Mouse (Mus musculus): Measurements from ENCODE around the gene Fgfr2. TPM values are rescaled to one million over a fixed set of nuclear protein-coding genes. Genes with fewer than 3 reads are reported as not detected.

The Fgfr2 gene
- polyA plus RNA-seq, 1 experiment from 2014 or later: 169 TPM

- Histone ChIP-seq H3K9ac (replicated peaks; ENCODE audit: low read depth, low read length) (no peak overlapping the region), H3K4me3 (ENCODE audit: low read depth, low read length) (no peak overlapping the region), H3K27me3 (ENCODE audit: control insufficient read depth, insufficient read depth, low read length) (no peaks in the 10 kb centered on the region), H3K4me1 (ENCODE audit: control insufficient read depth, insufficient read depth, low read length) (no peaks in the 10 kb centered on the region), H3K9me3 (ENCODE audit: control insufficient read depth, low read depth, low read length) (no peaks in the 10 kb centered on the region), H3K4me2 (replicated peaks; ENCODE audit: low read depth, low read length) (no peak overlapping the region), H3K27ac (ENCODE audit: low read length) (no peak overlapping the region), H3K36me3 (ENCODE audit: control insufficient read depth, insufficient read depth, low read length) (no peaks in the 10 kb centered on the region)
- WGBS: 84% methylated on average over 2 of the region's 2 CpGs
- ATAC-seq (ENCODE audit: insufficient number of reproducible peaks, insufficient read depth, low FRiP score, low read depth): no peak
These were observed 2814.0 kb downstream of the Fgfr2 start for GRCm38 (mm10) chr7:130309180-130309579.

- Histone ChIP-seq H3K36me3 (ENCODE audit: control insufficient read depth, insufficient read depth, low read length) (no peaks in the 10 kb centered on the region), H3K9me3 (ENCODE audit: control insufficient read depth, low read depth, low read length) (no peaks in the 10 kb centered on the region), H3K27ac (ENCODE audit: low read length) (no peak overlapping the region), H3K27me3 (ENCODE audit: control insufficient read depth, insufficient read depth, low read length) (no peaks in the 10 kb centered on the region), H3K4me3 (ENCODE audit: low read depth, low read length) (no peak overlapping the region), H3K9ac (replicated peaks; ENCODE audit: low read depth, low read length) (no peak overlapping the region), H3K4me1 (ENCODE audit: control insufficient read depth, insufficient read depth, low read length) (no peaks in the 10 kb centered on the region; the same call in 1 of the 2 replicates), H3K4me2 (replicated peaks; ENCODE audit: low read depth, low read length) (no peak overlapping the region)
- ATAC-seq (ENCODE audit: insufficient number of reproducible peaks, insufficient read depth, low FRiP score, low read depth): no peak; the same call in 1 of the 2 replicates
- 87% methylated on average over 3 of the region's 3 CpGs for WGBS
These were observed 2816.1 kb downstream of the Fgfr2 start for GRCm38 (mm10) chr7:130307036-130307435.

- H3K9ac ChIP-seq (replicated peaks; ENCODE audit: low read depth, low read length): no peak overlapping the region
- ATAC-seq (ENCODE audit: insufficient number of reproducible peaks, insufficient read depth, low FRiP score, low read depth): no peak
- no peaks in the 10 kb centered on the region for H3K9me3 ChIP-seq (ENCODE audit: control insufficient read depth, low read depth, low read length)
- no peaks in the 10 kb centered on the region; the same call in 1 of the 2 replicates for H3K4me1 ChIP-seq (ENCODE audit: control insufficient read depth, insufficient read depth, low read length)
- 81% methylated on average over 1 of the region's 1 CpGs for WGBS
- no peak overlapping the region for H3K27ac ChIP-seq (ENCODE audit: low read length)
- no peaks in the 10 kb centered on the region for H3K27me3 ChIP-seq (ENCODE audit: control insufficient read depth, insufficient read depth, low read length)
- H3K4me3 ChIP-seq (ENCODE audit: low read depth, low read length): no peak overlapping the region
- H3K4me2 ChIP-seq (replicated peaks; ENCODE audit: low read depth, low read length): no peak overlapping the region
- no peaks in the 10 kb centered on the region for H3K36me3 ChIP-seq (ENCODE audit: control insufficient read depth, insufficient read depth, low read length)
These were observed 2818.5 kb downstream of the Fgfr2 start for GRCm38 (mm10) chr7:130304642-130305041.

GRCm38 (mm10) chr7:130303464-130303863 is 2819.7 kb downstream of the Fgfr2 start:
- no peak overlapping the region for H3K9ac ChIP-seq (replicated peaks; ENCODE audit: low read depth, low read length)
- H3K4me1 ChIP-seq (ENCODE audit: control insufficient read depth, insufficient read depth, low read length): peaks cover 3% of the 10 kb centered on the region; the same call in 1 of the 2 replicates
- H3K27ac ChIP-seq (ENCODE audit: low read length): no peak overlapping the region
- no peaks in the 10 kb centered on the region for H3K9me3 ChIP-seq (ENCODE audit: control insufficient read depth, low read depth, low read length)
- H3K4me2 ChIP-seq (replicated peaks; ENCODE audit: low read depth, low read length): no peak overlapping the region
- H3K4me3 ChIP-seq (ENCODE audit: low read depth, low read length): no peak overlapping the region
- 56% methylated on average over 8 of the region's 8 CpGs for WGBS
- no peaks in the 10 kb centered on the region for H3K36me3 ChIP-seq (ENCODE audit: control insufficient read depth, insufficient read depth, low read length)
- ATAC-seq (ENCODE audit: insufficient number of reproducible peaks, insufficient read depth, low FRiP score, low read depth): no peak
- no peaks in the 10 kb centered on the region for H3K27me3 ChIP-seq (ENCODE audit: control insufficient read depth, insufficient read depth, low read length)

- H3K27ac ChIP-seq (ENCODE audit: low read length): no peak overlapping the region
- no peak overlapping the region for H3K9ac ChIP-seq (replicated peaks; ENCODE audit: low read depth, low read length)
- H3K4me1 ChIP-seq (ENCODE audit: control insufficient read depth, insufficient read depth, low read length): peaks cover 3% of the 10 kb centered on the region; the same call in 1 of the 2 replicates
- H3K27me3 ChIP-seq (ENCODE audit: control insufficient read depth, insufficient read depth, low read length): no peaks in the 10 kb centered on the region
- ATAC-seq (ENCODE audit: insufficient number of reproducible peaks, insufficient read depth, low FRiP score, low read depth): no peak
- no peaks in the 10 kb centered on the region for H3K36me3 ChIP-seq (ENCODE audit: control insufficient read depth, insufficient read depth, low read length)
- H3K9me3 ChIP-seq (ENCODE audit: control insufficient read depth, low read depth, low read length): no peaks in the 10 kb centered on the region
- no peak overlapping the region for H3K4me2 ChIP-seq (replicated peaks; ENCODE audit: low read depth, low read length)
- no peak overlapping the region for H3K4me3 ChIP-seq (ENCODE audit: low read depth, low read length)
- 93% methylated on average over 3 of the region's 3 CpGs for WGBS
These were observed 2822.5 kb downstream of the Fgfr2 start for GRCm38 (mm10) chr7:130300606-130301005.

- no peak for ATAC-seq (ENCODE audit: insufficient number of reproducible peaks, insufficient read depth, low FRiP score, low read depth)
- peaks cover 3% of the 10 kb centered on the region; the same call in 1 of the 2 replicates for H3K4me1 ChIP-seq (ENCODE audit: control insufficient read depth, insufficient read depth, low read length)
- H3K9ac ChIP-seq (replicated peaks; ENCODE audit: low read depth, low read length): no peak overlapping the region
- no peak overlapping the region for H3K4me2 ChIP-seq (replicated peaks; ENCODE audit: low read depth, low read length)
- no peaks in the 10 kb centered on the region for H3K27me3 ChIP-seq (ENCODE audit: control insufficient read depth, insufficient read depth, low read length)
- H3K4me3 ChIP-seq (ENCODE audit: low read depth, low read length): no peak overlapping the region
- no peak overlapping the region for H3K27ac ChIP-seq (ENCODE audit: low read length)
- no peaks in the 10 kb centered on the region for H3K36me3 ChIP-seq (ENCODE audit: control insufficient read depth, insufficient read depth, low read length)
- 63% methylated on average over 3 of the region's 3 CpGs for WGBS
- H3K9me3 ChIP-seq (ENCODE audit: control insufficient read depth, low read depth, low read length): no peaks in the 10 kb centered on the region
These were observed 2824.1 kb downstream of the Fgfr2 start for GRCm38 (mm10) chr7:130298926-130299594.

- ATAC-seq (ENCODE audit: insufficient number of reproducible peaks, insufficient read depth, low FRiP score, low read depth): no peak
- no peaks in the 10 kb centered on the region for H3K27me3 ChIP-seq (ENCODE audit: control insufficient read depth, insufficient read depth, low read length)
- H3K9ac ChIP-seq (replicated peaks; ENCODE audit: low read depth, low read length): no peak overlapping the region
- H3K36me3 ChIP-seq (ENCODE audit: control insufficient read depth, insufficient read depth, low read length): no peaks in the 10 kb centered on the region
- peaks cover 5% of the 10 kb centered on the region; the same call in 1 of the 2 replicates for H3K4me1 ChIP-seq (ENCODE audit: control insufficient read depth, insufficient read depth, low read length)
- 83% methylated on average over 6 of the region's 6 CpGs for WGBS
- no peaks in the 10 kb centered on the region for H3K9me3 ChIP-seq (ENCODE audit: control insufficient read depth, low read depth, low read length)
- peak overlapping the region; percentile 13; the same call in 1 of the 2 replicates for H3K27ac ChIP-seq (ENCODE audit: low read length)
- H3K4me3 ChIP-seq (ENCODE audit: low read depth, low read length): no peak overlapping the region
- H3K4me2 ChIP-seq (replicated peaks; ENCODE audit: low read depth, low read length): no peak overlapping the region
These were observed 2832.0 kb downstream of the Fgfr2 start for GRCm38 (mm10) chr7:130291179-130291578.

GRCm38 (mm10) chr7:130289428-130289790 is 2833.7 kb downstream of the Fgfr2 start:
- Histone ChIP-seq H3K27ac (ENCODE audit: low read length) (no peak overlapping the region), H3K4me2 (replicated peaks; ENCODE audit: low read depth, low read length) (no peak overlapping the region), H3K9ac (replicated peaks; ENCODE audit: low read depth, low read length) (no peak overlapping the region), H3K4me3 (ENCODE audit: low read depth, low read length) (no peak overlapping the region), H3K4me1 (ENCODE audit: control insufficient read depth, insufficient read depth, low read length) (peaks cover 5% of the 10 kb centered on the region; the same call in 1 of the 2 replicates), H3K36me3 (ENCODE audit: control insufficient read depth, insufficient read depth, low read length) (no peaks in the 10 kb centered on the region), H3K9me3 (ENCODE audit: control insufficient read depth, low read depth, low read length) (no peaks in the 10 kb centered on the region), H3K27me3 (ENCODE audit: control insufficient read depth, insufficient read depth, low read length) (no peaks in the 10 kb centered on the region)
- WGBS: 53% methylated on average over 9 of the region's 9 CpGs
- ATAC-seq (ENCODE audit: insufficient number of reproducible peaks, insufficient read depth, low FRiP score, low read depth): no peak

Data from stomach, embryonic 14.5 days (tissue).